Mouse (Mus musculus): Measurements from ENCODE around the gene Rdh16f1. TPM values are rescaled to one million over a fixed set of nuclear protein-coding genes. Genes with fewer than 3 reads are reported as not detected.

The Rdh16f1 gene
- polyA plus RNA-seq, 1 experiment from 2014 or later: not detected

Other genes starting within 250 kb of the Rdh16f1 start
- 20.7 and 24.4 TPM in 2 replicates for gene Ndufa4l2, start 244.8 kb upstream of the Rdh16f1 start, polyA plus RNA-seq (2015; fragmentation: Nextera tagmentation; extraction: Ambion mirVana)
- 56.2 and 64.8 TPM in 2 replicates for gene Shmt2, start 237.3 kb upstream of the Rdh16f1 start, polyA plus RNA-seq (2015; fragmentation: Nextera tagmentation; extraction: Ambion mirVana)
- gene Nxph4, start 225.2 kb upstream of the Rdh16f1 start, polyA plus RNA-seq (2015; fragmentation: Nextera tagmentation; extraction: Ambion mirVana): 161 and 194 TPM in 2 replicates
- 102 and 114 TPM in 2 replicates for gene Lrp1, start 138.6 kb upstream of the Rdh16f1 start, polyA plus RNA-seq (2015; fragmentation: Nextera tagmentation; extraction: Ambion mirVana)
- gene Stat6, start 116.8 kb upstream of the Rdh16f1 start, polyA plus RNA-seq (2015; fragmentation: Nextera tagmentation; extraction: Ambion mirVana): 6.2 and 6.3 TPM in 2 replicates
- 3.1 and 3.4 TPM in 2 replicates for gene Nemp1, start 92.9 kb upstream of the Rdh16f1 start, polyA plus RNA-seq (2015; fragmentation: Nextera tagmentation; extraction: Ambion mirVana)
- 2.5 and 2.7 TPM in 2 replicates for gene Nab2, start 91.2 kb upstream of the Rdh16f1 start, polyA plus RNA-seq (2015; fragmentation: Nextera tagmentation; extraction: Ambion mirVana)
- gene Myo1a, start 54.6 kb upstream of the Rdh16f1 start, polyA plus RNA-seq (2015; fragmentation: Nextera tagmentation; extraction: Ambion mirVana): 0.72 and 0.77 TPM in 2 replicates
- 0.42 and 1.2 TPM in 2 replicates for gene Tac2, start 35.3 kb upstream of the Rdh16f1 start, polyA plus RNA-seq (2015; fragmentation: Nextera tagmentation; extraction: Ambion mirVana)
- 3.2 and 4.1 TPM in 2 replicates for gene Zbtb39, start 20.2 kb upstream of the Rdh16f1 start, polyA plus RNA-seq (2015; fragmentation: Nextera tagmentation; extraction: Ambion mirVana)
- 1.8 TPM in 2 replicates for gene Gpr182, start 8.1 kb upstream of the Rdh16f1 start, polyA plus RNA-seq (2015; fragmentation: Nextera tagmentation; extraction: Ambion mirVana)
- 0.08 TPM in 1 of 2 replicates, not detected in the other for gene Rdh1, start 66 bp upstream of the Rdh16f1 start, polyA plus RNA-seq (2015; fragmentation: Nextera tagmentation; extraction: Ambion mirVana)
- 0.09 and 0.21 TPM in 2 replicates for gene Rdh9, start 16.6 kb downstream of the Rdh16f1 start, polyA plus RNA-seq (2015; fragmentation: Nextera tagmentation; extraction: Ambion mirVana)
- gene Rdh16, start 41.4 kb downstream of the Rdh16f1 start, polyA plus RNA-seq (2015; fragmentation: Nextera tagmentation; extraction: Ambion mirVana): not detected in 2 replicates
- gene Rdh19, start 90.1 kb downstream of the Rdh16f1 start, polyA plus RNA-seq (2015; fragmentation: Nextera tagmentation; extraction: Ambion mirVana): not detected in 2 replicates
- gene Rdh16f2, start 106.7 kb downstream of the Rdh16f1 start, polyA plus RNA-seq (2015; fragmentation: Nextera tagmentation; extraction: Ambion mirVana): not detected in 2 replicates
- gene Rdh7, start 129.0 kb downstream of the Rdh16f1 start, polyA plus RNA-seq (2015; fragmentation: Nextera tagmentation; extraction: Ambion mirVana): not detected in 2 replicates
- not detected in 2 replicates for gene Sdr9c7, start 138.7 kb downstream of the Rdh16f1 start, polyA plus RNA-seq (2015; fragmentation: Nextera tagmentation; extraction: Ambion mirVana)
- gene Hsd17b6, start 247.8 kb downstream of the Rdh16f1 start, polyA plus RNA-seq (2015; fragmentation: Nextera tagmentation; extraction: Ambion mirVana): not detected in 2 replicates